Mouse (Mus musculus): ENCODE data around the gene Cbx3. TPM values are rescaled to one million over a fixed set of nuclear protein-coding genes. Genes with fewer than 3 reads are reported as not detected.

Cbx3 gene
- 56.1 TPM for polyA plus RNA-seq (2017; shearing (Covaris generic))

DNA sequence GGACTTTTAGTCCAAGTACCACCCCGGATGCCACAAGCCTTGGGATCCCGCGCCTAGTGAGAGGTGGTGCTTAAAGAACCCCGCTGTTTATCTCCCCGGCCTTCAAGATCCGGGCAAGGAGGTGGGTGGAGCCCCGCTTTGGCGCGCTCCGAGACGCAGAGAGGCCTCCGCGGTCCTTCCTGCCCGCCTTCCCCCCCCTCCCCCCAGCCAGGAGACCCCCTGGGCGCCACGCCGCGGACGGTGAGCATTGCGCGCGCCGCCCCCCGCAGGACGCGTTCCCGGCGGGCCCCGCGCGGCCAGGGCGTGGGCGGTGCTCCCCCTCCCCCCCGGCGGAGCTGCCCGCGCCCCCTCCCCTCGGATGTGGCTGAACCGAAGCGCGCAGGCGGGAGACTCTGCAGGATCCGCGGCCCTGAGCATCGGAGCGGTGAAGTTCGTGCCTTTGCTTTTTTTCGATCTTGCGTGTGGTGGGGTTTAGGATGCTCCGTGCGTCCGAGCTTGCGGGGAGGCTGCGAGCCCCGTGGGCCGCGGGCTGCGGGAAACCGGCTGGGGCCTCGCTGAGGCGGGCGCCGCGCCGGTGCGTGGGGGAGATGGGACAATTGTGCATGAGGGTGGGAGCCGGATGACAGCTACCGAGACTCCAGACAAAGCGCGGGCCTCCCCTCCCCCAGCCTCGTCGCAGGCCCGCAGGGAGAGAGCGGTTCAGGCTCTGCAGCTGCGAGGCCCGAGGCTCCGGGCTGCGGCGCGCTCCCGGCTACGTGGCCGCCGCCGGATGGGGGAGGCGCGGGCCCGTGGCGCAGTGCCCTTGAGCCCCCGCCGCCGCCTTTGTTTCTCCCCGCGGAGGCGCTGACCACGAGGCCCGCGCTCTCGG, at the start of gene Cbx3:
Cbx3 (plus strand) TSS at position 50 of the 868 bp plus-strand sequence.

GRCm38 (mm10) chr6:51432535-51433397, 37.4 kb upstream of the Cbx3 start, which contains the start of gene Nfe2l3:
Nfe2l3 (plus strand) TSS chr6:51432670.

GRCm38 (mm10) chr6:51469715-51470310, 347 bp upstream of the Cbx3 start, which contains the start of gene Hnrnpa2b1:
Hnrnpa2b1 (minus strand) TSS chr6:51469894.

DNA sequence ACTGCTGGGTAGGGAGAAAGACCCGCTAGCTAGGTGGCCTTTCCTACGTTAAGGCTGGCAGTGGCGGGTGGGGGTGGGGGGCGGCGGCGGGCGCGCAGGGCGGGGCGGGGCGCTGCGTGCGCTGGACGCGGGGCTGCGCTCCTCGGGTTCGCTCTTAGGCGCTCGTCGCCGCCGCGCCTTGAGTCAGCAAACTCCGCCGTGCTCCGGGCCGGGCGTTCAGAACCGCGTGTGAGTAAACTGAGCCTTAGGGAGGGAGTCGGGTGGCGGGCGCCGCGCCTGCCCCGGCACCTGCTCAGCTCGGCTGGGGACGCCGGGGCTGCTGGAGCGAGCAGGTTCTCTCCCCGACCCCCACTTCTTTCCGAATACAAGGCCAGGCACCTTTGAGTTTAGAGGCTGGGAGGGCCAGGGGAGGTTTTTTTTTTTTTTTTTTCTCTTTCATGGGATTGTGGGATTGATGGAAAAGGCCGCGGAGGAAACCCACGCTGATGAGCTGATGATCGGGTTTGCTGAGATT, 53.7 kb downstream of the Cbx3 start, which contains the start of gene Snx10:
Snx10 (plus strand) TSS at position 95 of the 514 bp plus-strand sequence.

Other genes starting within 250 kb of the Cbx3 start
- 0.15 TPM for gene Nfe2l3, start 37.7 kb upstream of the Cbx3 start, polyA plus RNA-seq (2017; shearing (Covaris generic))
- gene Hnrnpa2b1, start 466 bp upstream of the Cbx3 start, polyA plus RNA-seq (2017; shearing (Covaris generic)): 1,434 TPM
- 18.7 TPM for gene Snx10, start 53.5 kb downstream of the Cbx3 start, polyA plus RNA-seq (2017; shearing (Covaris generic))